Mouse (Mus musculus): ENCODE measurements at regions not wholly inside any gene's neighbourhood (a gene's known extent, or its start where the extent isn't known, plus 50 kb on each side); places are given as distances from the start of the nearest gene placed in this dataset.

DNA sequence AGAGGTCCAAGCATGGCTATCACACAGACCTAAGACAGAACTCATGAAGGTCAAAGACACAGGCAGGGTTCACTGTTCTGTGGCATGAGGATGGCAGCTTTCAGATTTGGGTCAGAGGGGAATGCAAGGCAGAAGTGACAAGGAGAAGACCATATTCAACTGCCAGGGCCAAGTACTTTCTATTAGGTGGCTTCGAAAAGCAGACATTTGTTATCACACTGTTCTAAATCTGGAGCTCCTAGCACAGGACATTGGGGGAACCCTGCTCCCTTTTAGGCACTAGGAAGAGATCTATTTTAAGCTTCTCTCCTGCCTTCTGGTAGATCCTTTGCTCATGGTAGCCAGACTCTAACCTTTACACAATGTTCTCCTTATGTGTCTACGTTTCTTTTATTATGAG lies 273.7 kb downstream of the Cd83 start:
- TF ChIP-seq CTCF (IDR thresholded peaks at IDR 0.05; ENCODE audit: insufficient read depth, low read length) (no peak), POLR2A (IDR thresholded peaks at IDR 0.05; ENCODE audit: borderline replicate concordance, extremely low read depth, low read depth, low read length) (no peak)

Measured in lung, adult 2 months (tissue).